Mouse (Mus musculus) neural tube, embryonic 15.5 days (tissue): Measurements from ENCODE around the gene Pip5k1a. TPM values are rescaled to one million over a fixed set of nuclear protein-coding genes. Genes with fewer than 3 reads are reported as not detected.
"Not testable (repeated sequence)": the region's sequence is repeated elsewhere in the genome, so short reads cannot be mapped to it uniquely, and the experiment has no call there.

ENCODE experiments used
- ATAC-seq: fragments of 200-750 bp; cut with Nextera tagmentation; 2 replicates; pipeline ENCODE4 v1.8.0; 2017; ENCODE audit warnings: mild to moderate bottlenecking, moderate TSS enrichment, moderate library complexity; ENCODE audit not compliant: low FRiP score
- H3K27ac ChIP-seq: fragments of 300-500 bp; sonication (generic); replicated peaks from 2 replicates; pipeline ENCODE4 v1.5.1; 2015; ENCODE audit warnings: mild to moderate bottlenecking, inconsistent platforms
- H3K27me3 ChIP-seq: fragments of 300-500 bp; sonication (generic); replicated peaks from 2 replicates; pipeline ENCODE4 v1.6.1; 2015; ENCODE audit warnings: inconsistent platforms
- H3K36me3 ChIP-seq: fragments of 300-500 bp; sonication (generic); 2 replicates; pipeline ENCODE4 v1.6.1; 2015; ENCODE audit warnings: inconsistent platforms
- H3K4me1 ChIP-seq: fragments of 300-500 bp; sonication (generic); 2 replicates; pipeline ENCODE4 v1.6.1; 2015; ENCODE audit warnings: inconsistent platforms
- H3K4me2 ChIP-seq: fragments of 300-500 bp; sonication (generic); 2 replicates; pipeline ENCODE4 v1.6.1; 2015; ENCODE audit warnings: inconsistent platforms, mild to moderate bottlenecking, moderate library complexity
- H3K4me3 ChIP-seq: fragments of 300-500 bp; sonication (generic); replicated peaks from 2 replicates; pipeline ENCODE4 v1.5.1; 2015; ENCODE audit warnings: mild to moderate bottlenecking, inconsistent platforms
- H3K9ac ChIP-seq: fragments of 300-500 bp; sonication (generic); replicated peaks from 2 replicates; pipeline ENCODE4 v1.6.1; 2015; ENCODE audit warnings: mild to moderate bottlenecking, inconsistent platforms
- H3K9me3 ChIP-seq: fragments of 300-500 bp; sonication (generic); replicated peaks from 2 replicates; pipeline ENCODE4 v1.6.1; 2016; ENCODE audit warnings: inconsistent platforms
- WGBS: fragments of 180-500 bp; shearing (Covaris S2); methylation state at CpG from one replicate; pipeline ENCODE4 v1.1.7; 2015; ENCODE audit warnings: mixed read lengths; 5-methylcytosine and 5-hydroxymethylcytosine counted together
- polyA plus RNA-seq: library from polyadenylated mRNA; unstranded; fragments of >200 nt; fragmentation: Nextera tagmentation; extraction: Ambion mirVana; gene quantifications from 2 replicates; pipeline ENCODE4 v1.2.1, GENCODE M21; 2015

The Pip5k1a gene
- polyA plus RNA-seq, 1 experiment from 2014 or later, result 15.5 TPM

DNA sequence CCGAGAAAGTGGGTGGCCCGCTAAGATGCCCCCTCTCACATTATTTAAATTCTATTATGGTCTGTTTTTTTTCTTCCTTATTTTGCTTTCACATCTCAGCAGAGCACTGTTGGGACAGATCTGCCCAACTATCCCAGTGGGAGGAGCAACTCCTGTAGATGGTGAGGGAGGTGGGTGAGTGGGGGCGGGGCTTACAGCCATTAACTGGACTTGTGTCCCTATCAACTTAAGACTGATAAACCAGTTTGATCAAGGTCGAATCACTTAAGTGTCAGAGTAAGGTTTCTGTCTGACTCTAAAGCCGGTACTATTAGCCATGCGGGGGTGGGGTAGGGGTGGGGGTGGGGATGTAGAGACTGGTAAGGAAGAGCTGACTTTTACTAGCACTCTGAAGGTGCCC, 28.3 kb upstream of the Pip5k1a start:
- no peaks in the 10 kb centered on the region for H3K27me3 ChIP-seq
- H3K36me3 ChIP-seq, result peaks cover 19% of the 10 kb centered on the region
- no peak overlapping the region for H3K27ac ChIP-seq
- WGBS, result 27% methylated on average over 6 of the region's 6 CpGs
- peak overlapping the region; percentile 62 for H3K4me2 ChIP-seq
- peak; percentile 14; the same call in 1 of the 2 replicates for ATAC-seq
- peaks cover 31% of the 10 kb centered on the region for H3K4me1 ChIP-seq
- peak overlapping the region; percentile 37 for H3K4me3 ChIP-seq
- H3K9me3 ChIP-seq, result no peaks in the 10 kb centered on the region
- H3K9ac ChIP-seq, result peak overlapping the region; percentile 11

DNA sequence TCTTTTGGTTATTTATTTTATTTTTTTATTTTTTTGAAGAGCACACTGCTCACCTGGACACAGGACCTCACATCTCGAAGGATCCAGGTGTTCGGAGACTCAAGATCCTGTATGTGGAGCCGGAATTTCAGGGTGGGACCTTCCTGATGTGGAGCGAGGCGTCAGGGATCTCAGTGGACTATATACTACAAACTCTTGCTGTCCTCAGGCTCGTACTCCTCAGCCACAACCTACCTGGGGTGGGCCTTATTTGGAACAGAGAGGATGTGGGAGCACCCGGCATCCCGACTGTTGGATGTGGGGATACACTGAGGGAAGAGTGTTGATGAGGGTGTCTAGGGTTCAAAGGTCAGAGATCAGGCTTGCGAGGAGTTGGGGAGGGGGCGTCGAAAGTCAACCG, 27.4 kb upstream of the Pip5k1a start:
- Histone ChIP-seq H3K4me1 (peaks cover 37% of the 10 kb centered on the region), H3K4me3 (peak overlapping the region; percentile 71; the same call in 1 of the 2 replicates), H3K36me3 (peaks cover 18% of the 10 kb centered on the region)
- WGBS, result no CpG with 5 or more reads among the region's 12 CpGs
- H3K9me3 ChIP-seq, H3K4me2 ChIP-seq, H3K27me3 ChIP-seq, H3K9ac ChIP-seq, H3K27ac ChIP-seq: not testable (repeated sequence)
- ATAC-seq, result peak; percentile 65

DNA sequence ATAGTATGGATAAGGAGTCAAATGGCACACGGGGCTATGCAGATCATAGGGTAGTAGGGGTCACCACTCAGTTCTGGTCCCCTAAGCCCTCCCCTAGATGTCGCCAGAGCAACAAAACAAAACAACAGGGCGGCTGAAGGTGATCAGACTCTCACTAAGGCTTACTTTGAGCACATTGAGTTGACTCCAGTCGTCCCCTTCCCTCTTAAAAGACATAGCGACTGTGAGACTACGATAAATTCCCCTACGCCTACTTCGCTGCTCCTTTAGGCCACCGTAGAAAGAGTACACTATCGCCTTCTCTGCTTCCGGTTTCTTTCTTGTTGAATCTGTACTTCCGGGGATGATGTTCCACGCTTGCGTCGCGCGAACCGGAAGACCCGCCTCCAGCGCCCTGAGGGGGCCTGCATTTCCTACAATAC, 27.0 kb upstream of the Pip5k1a start, which contains the start of the genes Scnm1 and Lysmd1:
TSS of gene Scnm1 (minus strand) at position 332 of the 422 bp plus-strand sequence.
TSS of gene Lysmd1 (plus strand) at position 409 of the 422 bp plus-strand sequence.
- peak within 1 kb of the TSS; percentile 78 for H3K9ac ChIP-seq
- peaks cover 37% of the 10 kb centered on the region for H3K4me1 ChIP-seq
- H3K36me3 ChIP-seq, result peaks cover 23% of the 10 kb centered on the region
- H3K4me2 ChIP-seq, result peak within 1 kb of the TSS; percentile 88
- H3K27ac ChIP-seq, result peak within 1 kb of the TSS; percentile 87
- H3K9me3 ChIP-seq, result no peaks in the 10 kb centered on the region
- peak; percentile 95 for ATAC-seq
- no peaks in the 10 kb centered on the region for H3K27me3 ChIP-seq
- peak within 1 kb of the TSS; percentile 71 for H3K4me3 ChIP-seq
- WGBS, result under 1% methylated on average over 20 of the region's 20 CpGs

DNA sequence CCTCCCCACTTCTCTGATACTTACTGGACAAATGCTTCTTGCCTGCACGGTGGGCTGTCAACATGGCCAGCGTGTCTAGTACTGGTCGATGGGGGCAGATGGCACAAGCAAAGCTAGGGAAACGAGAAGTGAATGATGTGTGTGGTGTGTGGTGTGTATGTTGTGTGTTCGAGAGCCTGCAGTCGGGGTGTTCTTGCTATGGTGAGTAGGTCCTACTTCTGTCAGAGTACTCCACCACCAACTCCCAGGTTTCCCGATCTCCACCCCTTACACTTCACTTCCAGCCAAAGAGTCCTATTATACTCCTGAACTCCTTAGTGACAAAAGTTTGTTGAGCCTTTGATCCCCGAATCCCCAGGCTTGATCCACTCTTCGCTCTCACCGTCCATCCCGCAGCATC, 26.4 kb upstream of the Pip5k1a start:
- H3K9ac ChIP-seq, result peak overlapping the region; percentile 78
- peaks cover 24% of the 10 kb centered on the region for H3K36me3 ChIP-seq
- peak overlapping the region; percentile 87 for H3K27ac ChIP-seq
- H3K4me1 ChIP-seq, result peaks cover 37% of the 10 kb centered on the region
- ATAC-seq, result peak; percentile 13; the same call in 1 of the 2 replicates
- H3K4me3 ChIP-seq, result peak overlapping the region; percentile 71
- WGBS, result 59% methylated on average over 11 of the region's 11 CpGs
- no peaks in the 10 kb centered on the region for H3K9me3 ChIP-seq
- H3K27me3 ChIP-seq, result no peaks in the 10 kb centered on the region
- peak overlapping the region; percentile 88 for H3K4me2 ChIP-seq

DNA sequence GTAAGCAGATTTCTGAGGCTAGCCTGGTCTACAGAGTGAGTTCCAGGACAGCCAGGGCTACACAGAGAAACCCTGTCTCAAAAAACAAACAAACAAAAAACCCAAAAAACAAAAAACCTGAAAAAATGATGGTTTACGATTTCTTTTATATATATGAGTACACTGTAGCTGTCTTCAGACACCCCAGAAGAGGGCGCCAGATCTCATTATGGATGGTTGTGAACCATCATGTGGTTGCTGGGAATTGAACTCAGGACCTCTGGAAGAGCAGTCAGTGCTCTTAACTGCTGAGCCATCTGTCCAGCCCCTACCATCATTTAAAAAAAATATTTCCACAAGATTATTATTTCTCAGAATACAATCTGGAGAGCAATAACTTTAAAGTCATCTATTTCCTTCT, 25.7 kb upstream of the Pip5k1a start:
- peaks cover 37% of the 10 kb centered on the region for H3K4me1 ChIP-seq
- H3K27ac ChIP-seq, H3K9ac ChIP-seq, H3K4me3 ChIP-seq, H3K27me3 ChIP-seq, ATAC-seq, H3K4me2 ChIP-seq, H3K9me3 ChIP-seq: not testable (repeated sequence)
- 89% methylated on average over 2 of the region's 2 CpGs for WGBS
- H3K36me3 ChIP-seq, result peaks cover 20% of the 10 kb centered on the region; the same call in 1 of the 2 replicates

DNA sequence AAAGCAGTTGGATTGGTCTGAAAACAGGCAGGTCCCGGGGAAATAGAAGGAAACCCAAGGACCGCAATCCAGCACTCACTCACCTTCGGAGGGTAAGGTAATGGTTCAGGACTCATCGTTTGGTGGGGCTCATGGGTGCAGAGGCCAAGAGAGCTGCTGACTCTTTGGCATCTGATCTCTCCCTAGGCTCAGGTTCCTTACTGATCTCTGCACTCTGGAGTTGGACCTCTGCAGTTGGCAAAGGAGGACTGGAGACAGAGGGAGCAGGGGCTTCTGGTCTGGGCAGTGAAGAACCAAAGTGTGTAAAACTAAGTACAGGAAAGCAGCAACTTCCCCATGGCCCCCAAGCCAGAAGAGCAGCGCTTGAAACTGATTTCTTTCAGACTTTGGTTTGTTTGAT, 23.4 kb upstream of the Pip5k1a start:
- peaks cover 21% of the 10 kb centered on the region for H3K4me1 ChIP-seq
- H3K36me3 ChIP-seq, result peaks cover 20% of the 10 kb centered on the region; the same call in 1 of the 2 replicates
- 80% methylated on average over 5 of the region's 5 CpGs for WGBS
- no peak for ATAC-seq
- H3K9ac ChIP-seq, result no peak overlapping the region
- H3K27me3 ChIP-seq, result no peaks in the 10 kb centered on the region
- H3K9me3 ChIP-seq, result no peaks in the 10 kb centered on the region
- H3K4me3 ChIP-seq, result no peak overlapping the region
- no peak overlapping the region for H3K4me2 ChIP-seq
- H3K27ac ChIP-seq, result no peak overlapping the region

DNA sequence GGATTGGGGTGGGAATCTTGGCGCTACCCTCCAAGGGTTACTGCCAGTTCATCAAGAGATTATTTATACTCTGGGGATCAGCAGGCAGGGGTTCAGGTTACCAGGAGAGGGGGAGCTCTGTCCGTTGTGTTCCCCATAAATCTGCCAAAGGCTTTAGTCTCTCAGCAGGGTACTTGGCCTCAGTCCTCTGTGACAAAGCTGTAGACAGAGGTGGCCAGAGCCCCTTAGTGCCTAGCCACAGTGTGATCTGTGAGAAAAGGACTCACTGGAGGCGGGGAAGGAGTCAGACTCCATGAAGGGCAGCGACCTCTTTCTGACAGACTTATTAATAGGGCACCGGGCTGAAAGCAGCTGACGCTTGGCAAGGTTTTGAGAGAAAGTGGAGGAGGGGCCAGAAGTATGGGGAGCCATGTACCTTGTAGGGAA, 22.5 kb upstream of the Pip5k1a start:
- no peaks in the 10 kb centered on the region for H3K27me3 ChIP-seq
- peaks cover 20% of the 10 kb centered on the region; the same call in 1 of the 2 replicates for H3K36me3 ChIP-seq
- H3K27ac ChIP-seq, result no peak overlapping the region
- no peak overlapping the region for H3K4me3 ChIP-seq
- H3K4me2 ChIP-seq, result no peak overlapping the region
- H3K4me1 ChIP-seq, result peaks cover 25% of the 10 kb centered on the region
- H3K9ac ChIP-seq, result no peak overlapping the region
- H3K9me3 ChIP-seq, result no peaks in the 10 kb centered on the region
- 9% methylated on average over 6 of the region's 6 CpGs for WGBS
- no peak for ATAC-seq

DNA sequence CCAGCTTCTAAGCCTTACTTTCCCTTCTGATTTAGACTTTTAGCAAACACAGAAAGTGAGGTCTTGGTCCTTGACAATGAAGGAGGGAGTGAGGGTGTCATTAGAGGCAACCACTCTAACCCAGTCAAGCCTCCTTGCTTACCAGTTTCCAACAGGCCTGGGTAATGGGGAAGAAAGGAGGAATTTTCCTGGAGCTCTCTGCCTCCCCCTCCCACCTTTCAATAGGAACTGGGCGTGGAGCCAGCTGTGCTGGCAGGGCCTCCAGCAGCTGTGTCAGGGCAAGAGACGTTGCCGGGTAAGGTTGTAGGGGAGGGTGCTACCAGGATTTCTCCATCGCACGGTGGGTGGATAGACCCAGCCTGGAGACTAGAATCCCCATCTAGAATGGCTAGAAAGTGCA, 18.2 kb upstream of the Pip5k1a start:
- Histone ChIP-seq H3K27ac (peak overlapping the region; percentile 60), H3K4me3 (no peak overlapping the region), H3K9me3 (no peaks in the 10 kb centered on the region), H3K4me1 (peaks cover 17% of the 10 kb centered on the region), H3K27me3 (no peaks in the 10 kb centered on the region), H3K4me2 (no peak overlapping the region), H3K36me3 (peaks cover 40% of the 10 kb centered on the region), H3K9ac (no peak overlapping the region)
- peak; percentile 60; the same call in 1 of the 2 replicates for ATAC-seq
- 37% methylated on average over 5 of the region's 5 CpGs for WGBS

DNA sequence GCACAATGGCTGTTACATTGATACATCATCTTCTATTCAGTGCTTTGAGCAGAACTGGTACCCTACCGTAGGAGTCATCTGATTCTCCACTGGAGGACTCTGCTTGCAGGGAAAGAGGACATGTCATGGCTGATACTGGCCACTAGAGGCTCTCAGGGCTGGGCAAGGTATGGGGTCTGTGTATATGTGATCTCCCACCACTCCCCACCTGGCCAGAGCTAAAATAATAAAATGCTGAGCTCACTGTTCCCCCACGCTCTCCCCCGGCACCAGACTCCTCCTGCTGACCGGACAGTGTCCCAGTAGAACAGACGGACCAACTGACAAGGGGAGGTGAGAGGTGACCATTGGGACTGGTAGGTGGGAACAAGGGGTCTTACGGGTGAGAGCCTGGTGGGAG, 17.5 kb upstream of the Pip5k1a start, which contains the start of gene Tmod4:
TSS of gene Tmod4 (plus strand) at position 231 of the 400 bp plus-strand sequence.
- Histone ChIP-seq H3K4me2 (no peak within 1 kb of the TSS), H3K9ac (no peak within 1 kb of the TSS), H3K4me1 (peaks cover 12% of the 10 kb centered on the region), H3K27ac (peak within 1 kb of the TSS; percentile 60), H3K9me3 (no peaks in the 10 kb centered on the region), H3K27me3 (no peaks in the 10 kb centered on the region), H3K36me3 (peaks cover 41% of the 10 kb centered on the region), H3K4me3 (no peak within 1 kb of the TSS)
- 59% methylated on average over 6 of the region's 6 CpGs for WGBS
- ATAC-seq, result no peak

DNA sequence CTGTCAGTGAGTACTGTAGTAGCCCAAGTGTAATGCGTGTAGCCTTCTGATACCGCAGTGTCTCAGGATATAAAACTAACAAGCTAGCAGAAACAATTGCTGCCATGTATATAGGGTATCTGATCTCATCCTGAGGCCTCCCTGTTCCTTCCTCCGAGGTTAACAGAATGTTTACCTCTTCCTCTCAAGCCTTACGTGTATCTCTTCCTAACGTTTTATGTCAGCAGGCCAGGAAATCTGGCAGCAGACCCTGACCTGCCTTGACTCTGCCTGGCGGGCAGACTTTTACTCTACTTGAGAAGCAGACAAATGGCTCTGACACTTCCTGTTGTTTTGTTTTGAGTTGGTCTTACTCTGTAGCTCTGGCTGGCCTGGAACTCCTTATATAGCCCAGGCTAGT, 14.8 kb upstream of the Pip5k1a start:
- ATAC-seq, result no peak
- Histone ChIP-seq H3K9me3 (no peaks in the 10 kb centered on the region), H3K4me3 (no peak overlapping the region), H3K27ac (no peak overlapping the region), H3K9ac (no peak overlapping the region), H3K4me2 (no peak overlapping the region), H3K36me3 (peaks cover 56% of the 10 kb centered on the region), H3K27me3 (no peaks in the 10 kb centered on the region), H3K4me1 (peaks cover 11% of the 10 kb centered on the region)
- WGBS, result 85% methylated on average over 6 of the region's 6 CpGs

DNA sequence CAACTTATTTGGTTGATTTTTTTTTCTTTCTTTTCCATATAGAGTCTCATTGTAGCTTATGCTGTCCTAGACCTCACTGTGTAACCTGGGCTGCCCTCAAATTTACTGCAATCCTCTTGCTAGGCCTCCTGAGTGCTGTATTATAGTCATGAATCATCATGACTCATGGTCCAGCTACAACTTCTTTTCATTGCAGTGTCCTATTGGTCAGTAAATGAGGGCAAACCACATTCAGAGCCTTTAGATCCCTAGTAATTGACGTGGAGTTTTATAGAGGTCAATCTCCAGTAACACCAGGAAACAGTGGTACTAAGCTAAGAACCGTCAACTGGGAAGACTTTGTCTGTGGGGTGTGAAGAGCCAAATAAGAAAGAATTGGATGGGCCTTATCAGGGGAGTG, 11.0 kb upstream of the Pip5k1a start:
- WGBS, result 66% methylated on average over 2 of the region's 2 CpGs
- H3K9ac ChIP-seq, result no peak overlapping the region
- no peak overlapping the region for H3K4me3 ChIP-seq
- H3K27ac ChIP-seq, result no peak overlapping the region
- no peak overlapping the region for H3K4me2 ChIP-seq
- peaks cover 64% of the 10 kb centered on the region for H3K36me3 ChIP-seq
- no peaks in the 10 kb centered on the region for H3K9me3 ChIP-seq
- no peaks in the 10 kb centered on the region for H3K27me3 ChIP-seq
- peaks cover 6% of the 10 kb centered on the region for H3K4me1 ChIP-seq
- no peak for ATAC-seq

DNA sequence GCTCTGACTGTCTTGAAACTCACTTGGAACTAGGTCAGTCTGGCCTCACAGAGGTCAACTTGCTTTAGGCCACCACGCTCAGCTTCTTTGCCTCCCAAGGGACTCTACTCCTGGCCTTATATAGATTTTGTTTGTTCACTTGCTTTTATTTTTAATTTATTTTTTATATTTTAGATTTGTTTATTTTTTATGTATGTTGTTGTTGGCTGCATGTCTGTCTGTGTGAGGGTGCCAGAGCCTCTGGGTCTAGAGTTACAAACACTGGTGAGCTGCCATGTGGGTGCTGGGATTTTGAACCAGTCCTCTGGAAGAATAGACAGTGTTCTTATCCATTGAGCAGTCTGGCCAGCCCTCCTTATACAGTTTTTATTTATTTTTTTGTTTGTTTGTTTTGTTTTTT, 6.0 kb upstream of the Pip5k1a start:
- Histone ChIP-seq H3K9ac (no peak overlapping the region; the same call in 1 of the 2 replicates), H3K27ac (no peak overlapping the region), H3K27me3 (no peaks in the 10 kb centered on the region), H3K4me2 (peak overlapping the region; percentile 58), H3K9me3 (no peaks in the 10 kb centered on the region), H3K4me1 (peaks cover 20% of the 10 kb centered on the region), H3K36me3 (peaks cover 19% of the 10 kb centered on the region), H3K4me3 (no peak overlapping the region)
- 93% methylated on average over 1 of the region's 1 CpGs for WGBS
- ATAC-seq, result no peak
